Comparison of ENCODE assay signal across 13 mouse cellular contexts in genomic region chr12:12223336-12223735, GRCm38 (mm10). TPM values are rescaled to one million over a fixed set of nuclear protein-coding genes. Genes with fewer than 3 reads are reported as not detected.
A peak's percentile ranks its signal among the peaks of the same experiment; 100 is the strongest.
DNase-seq lines count a peak whose midpoint lies in the region; ATAC-seq and TF ChIP-seq lines count a peak whose summit lies in the region.
"Had no signal": no experiment of that assay in that cellular context is flagged by ENCODE, and none has a peak within 500 bp of the region (broad histone marks: within the 10 kb centered on the region; RNA-seq: fewer than 3 reads in every experiment).

No protein-coding gene starts in this region.

- ATAC-seq in granulocyte monocyte progenitor cell, adult 5-6 weeks (replicated peaks; ENCODE audit: poor library complexity, severe bottlenecking), result peak; percentile 86
- ATAC-seq in monocyte, adult 5-6 weeks (replicated peaks; ENCODE audit: insufficient number of reproducible peaks, low FRiP score, low TSS enrichment, poor library complexity, severe bottlenecking), result peak; percentile 45
- ATAC-seq: intestine, embryonic 16.5 days had no signal

- intact Hi-C loops in left cerebral cortex, adult 2 months (cut with DNase I), result loop anchor here (2.0 to 10.0 kb wide), 2 partner anchors 39 to 49 kb away; partner anchors contain the start of gene Fam49a

- DNase-seq in left cerebral cortex, adult 2 months (ENCODE audit: extremely low spot score in 1 of 2, low spot score in 2 of 2), result peak in 1 of 2 experiments; percentile 16
- no peak for DNase-seq in left cerebral cortex, adult 11 months (ENCODE audit: low spot score)
- DNase-seq in thymus, adult 18-20 months, result no peak
- no peak for DNase-seq in kidney, postnatal 10 days
- DNase-seq: cerebellum, adult 11 months; layer of hippocampus, postnatal 36 days had no signal

- peaks cover 59% of the 10 kb centered on the region for H3K4me1 ChIP-seq in bone marrow macrophage, adult 2 months (ENCODE audit: control insufficient read depth, insufficient read depth, low read length)
- H3K4me1 ChIP-seq: liver, embryonic 15.5 days had no signal

- no peak for TF ChIP-seq CTCF in left cerebral cortex, adult 2 months (IDR thresholded peaks at IDR 0.05)
- no peak for TF ChIP-seq CTCF in bone marrow macrophage, adult 2 months (IDR thresholded peaks at IDR 0.05; ENCODE audit: low read depth, low read length)

- no peak for TF ChIP-seq POLR2A in bone marrow macrophage, adult 2 months (IDR thresholded peaks at IDR 0.05; ENCODE audit: borderline replicate concordance, low read depth, low read length)

- peak overlapping the region; percentile 84 for H3K27ac ChIP-seq in left cerebral cortex, adult 2 months
- peak overlapping the region; percentile 63 for H3K27ac ChIP-seq in bone marrow macrophage, adult 2 months (ENCODE audit: insufficient read depth, low read depth, low read length)
- H3K27ac ChIP-seq: heart, embryonic 15.5 days; liver, embryonic 15.5 days had no signal

- H3K4me3 ChIP-seq in left cerebral cortex, adult 2 months, result no peak overlapping the region
- H3K4me3 ChIP-seq in bone marrow macrophage, adult 2 months (ENCODE audit: insufficient read depth, low read length), result no peak overlapping the region
- H3K4me3 ChIP-seq: heart, embryonic 15.5 days; liver, embryonic 15.5 days; myocyte had no signal

RNA-seq across cellular contexts. Expression of gene Fam49a, which starts 38.6 kb away (rescaled TPM):
- total RNA-seq in left cerebral cortex, adult 2 months (2021), result 100 to 1,000 TPM; 174 to 176 TPM
- polyA plus RNA-seq in bone marrow macrophage, adult 2 months (2012; ENCODE audit: insufficient read depth, insufficient read length, missing spikeins), result 68.2 and 82.8 TPM in 2 replicates
- 6.4 and 9.3 TPM in 2 replicates for total RNA-seq in granulocyte monocyte progenitor cell, adult 5-6 weeks (2014; fragmentation: Nextera tagmentation)
- total RNA-seq in granulocyte monocyte progenitor cell, adult 5-6 weeks (2017), result 4.4 and 6.7 TPM in 2 replicates
- 246 to 301 TPM (median 285 TPM) in 3 replicates for total RNA-seq in monocyte, adult 5-6 weeks (2017)
- polyA plus RNA-seq: myocyte had no signal

Comparison
In these comparisons a context has a peak if more than half of its experiments do, and no peak if none do; other contexts are left out.
1. RNA of gene Fam49a, which starts 38.6 kb away (total RNA-seq): 246 to 301 TPM in monocyte, adult 5-6 weeks and 174 to 176 TPM in left cerebral cortex, adult 2 months; 4.4 to 9.3 TPM in granulocyte monocyte progenitor cell, adult 5-6 weeks; every median in the first group is over 10 times any median in the second.